Mouse (Mus musculus): ENCODE measurements around the gene Zfp688. TPM values are rescaled to one million over a fixed set of nuclear protein-coding genes. Genes with fewer than 3 reads are reported as not detected.
"Not testable (repeated sequence)": the region's sequence is repeated elsewhere in the genome, so short reads cannot be mapped to it uniquely, and the experiment has no call there.

The Zfp688 gene
- polyA plus RNA-seq, 1 experiment from 2014 or later, result 31.9 TPM

GRCm38 (mm10) chr7:127386641-127387392 is 35.1 kb downstream of the Zfp688 start, which contains the start of gene 9130019O22Rik:
Gene 9130019O22Rik, minus strand, starts transcription at chr7:127387166.
- Histone ChIP-seq H3K4me3 (replicated peaks; ENCODE audit: low read depth, low read length) (peak within 1 kb of the TSS; percentile 49), H3K27me3 (ENCODE audit: insufficient read depth, low read length) (no peaks in the 10 kb centered on the region), H3K36me3 (ENCODE audit: insufficient read depth, low read length) (0 out of 2 replicates have a peak, but pooled peaks cover 3% of the 10 kb centered on the region), H3K9me3 (replicated peaks; ENCODE audit: low read length) (no peaks in the 10 kb centered on the region), H3K4me1 (replicated peaks; ENCODE audit: insufficient read depth, low read length) (no peaks in the 10 kb centered on the region), H3K9ac (ENCODE audit: low read depth, low read length) (peak within 1 kb of the TSS; percentile 65), H3K27ac (0 out of 2 replicates have a peak within 1 kb of the TSS, but pooled peaks have one; percentile 50), H3K4me2 (ENCODE audit: low read length) (peak within 1 kb of the TSS; percentile 71)
- DNase-seq (ENCODE audit: low spot score), result peak; percentile 93
- no peak for TF ChIP-seq CTCF (IDR thresholded peaks at IDR 0.05; ENCODE audit: low read depth)
- ATAC-seq (replicated peaks; ENCODE audit: low FRiP score, low read depth), result peak; percentile 82
- 20% methylated on average over 38 of the region's 38 CpGs for WGBS

- not testable (repeated sequence) for H3K36me3 ChIP-seq (ENCODE audit: insufficient read depth, low read length); H3K4me3 ChIP-seq (replicated peaks; ENCODE audit: low read depth, low read length); H3K4me2 ChIP-seq (ENCODE audit: low read length); H3K9me3 ChIP-seq (replicated peaks; ENCODE audit: low read length); ATAC-seq (replicated peaks; ENCODE audit: low FRiP score, low read depth); DNase-seq (ENCODE audit: low spot score); H3K9ac ChIP-seq (ENCODE audit: low read depth, low read length); H3K4me1 ChIP-seq (replicated peaks; ENCODE audit: insufficient read depth, low read length); H3K27me3 ChIP-seq (ENCODE audit: insufficient read depth, low read length); H3K27ac ChIP-seq
- WGBS, result 96% methylated on average over 4 of the region's 4 CpGs
Measured at GRCm38 (mm10) chr7:127385560-127385959, 36.3 kb downstream of the Zfp688 start.

- H3K36me3 ChIP-seq (ENCODE audit: insufficient read depth, low read length), result 0 out of 2 replicates have a peak, but pooled peaks cover 3% of the 10 kb centered on the region
- DNase-seq (ENCODE audit: low spot score) (no peak), ATAC-seq (replicated peaks; ENCODE audit: low FRiP score, low read depth) (no peak)
- WGBS, result 75% methylated on average over 6 of the region's 6 CpGs
- H3K4me3 ChIP-seq (replicated peaks; ENCODE audit: low read depth, low read length), result no peak overlapping the region
- H3K27me3 ChIP-seq (ENCODE audit: insufficient read depth, low read length), result no peaks in the 10 kb centered on the region
- no peaks in the 10 kb centered on the region for H3K9me3 ChIP-seq (replicated peaks; ENCODE audit: low read length)
- no peak for TF ChIP-seq CTCF (IDR thresholded peaks at IDR 0.05; ENCODE audit: low read depth)
- H3K4me1 ChIP-seq (replicated peaks; ENCODE audit: insufficient read depth, low read length), result no peaks in the 10 kb centered on the region
- no peak overlapping the region for H3K4me2 ChIP-seq (ENCODE audit: low read length)
- H3K9ac ChIP-seq (ENCODE audit: low read depth, low read length), result no peak overlapping the region
- no peak overlapping the region for H3K27ac ChIP-seq
Measured at GRCm38 (mm10) chr7:127378310-127378921, 43.5 kb downstream of the Zfp688 start.

DNA sequence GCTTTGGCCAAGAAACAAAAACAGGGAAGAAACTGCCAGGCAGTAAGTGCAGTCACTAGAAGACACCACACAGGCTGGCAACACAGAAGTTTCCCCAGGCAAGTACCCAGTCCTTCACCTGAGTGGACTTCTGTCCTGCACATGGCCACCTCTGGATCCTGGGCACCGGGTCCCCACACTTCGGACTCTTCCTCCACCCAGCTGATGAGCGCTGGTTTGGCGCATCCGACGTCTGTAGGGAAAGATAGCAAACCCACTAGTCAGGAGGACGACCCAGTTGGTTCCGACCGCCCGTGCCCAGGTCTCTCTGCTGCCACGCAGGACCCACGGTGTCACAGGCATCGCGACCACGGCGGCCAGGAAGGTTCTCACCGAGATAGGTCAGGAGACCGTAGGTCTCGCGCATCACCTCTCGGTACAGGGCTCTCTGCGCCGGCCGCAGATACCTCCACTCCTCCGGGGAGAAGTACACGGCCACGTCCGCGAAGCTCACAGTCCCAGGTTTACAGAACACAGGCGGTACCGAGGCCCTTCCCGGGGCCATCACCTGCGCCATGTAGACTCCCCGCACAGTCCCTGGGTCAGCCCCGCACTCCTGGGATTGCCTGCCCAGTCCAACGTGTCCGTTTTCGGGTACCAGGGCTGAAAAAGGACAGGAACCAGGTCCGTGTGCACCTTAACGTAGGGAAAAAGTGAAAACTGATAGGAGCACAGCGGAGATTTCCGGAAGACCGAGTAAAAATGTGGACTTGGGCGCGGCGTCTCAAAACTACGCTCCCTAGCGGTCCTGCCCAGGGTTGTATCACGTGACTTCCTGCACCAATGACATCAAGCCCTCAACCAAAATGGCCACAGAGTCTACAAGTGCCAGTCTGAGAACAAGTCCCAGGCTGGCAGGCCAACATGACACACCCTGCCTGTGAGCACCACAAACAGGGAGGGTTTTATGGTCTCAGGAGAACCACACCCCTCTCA is 46.3 kb downstream of the Zfp688 start, which contains the start of gene Zfp747:
Zfp747 (minus strand) TSS at position 780 of the 975 bp plus-strand sequence.
- H3K36me3 ChIP-seq (ENCODE audit: insufficient read depth, low read length); H3K9me3 ChIP-seq (replicated peaks; ENCODE audit: low read length); H3K27me3 ChIP-seq (ENCODE audit: insufficient read depth, low read length); H3K4me1 ChIP-seq (replicated peaks; ENCODE audit: insufficient read depth, low read length): not testable (repeated sequence)
- Histone ChIP-seq H3K9ac (ENCODE audit: low read depth, low read length) (peak within 1 kb of the TSS; percentile 77), H3K27ac (peak within 1 kb of the TSS; percentile 76), H3K4me3 (replicated peaks; ENCODE audit: low read depth, low read length) (peak within 1 kb of the TSS; percentile 64), H3K4me2 (ENCODE audit: low read length) (peak within 1 kb of the TSS; percentile 69)
- DNase-seq (ENCODE audit: low spot score) (peak; percentile 98), ATAC-seq (replicated peaks; ENCODE audit: low FRiP score, low read depth) (peak; percentile 93)
- 2% methylated on average over 48 of the region's 49 CpGs for WGBS
- peak; percentile 79 for TF ChIP-seq CTCF (IDR thresholded peaks at IDR 0.05; ENCODE audit: low read depth)

DNA sequence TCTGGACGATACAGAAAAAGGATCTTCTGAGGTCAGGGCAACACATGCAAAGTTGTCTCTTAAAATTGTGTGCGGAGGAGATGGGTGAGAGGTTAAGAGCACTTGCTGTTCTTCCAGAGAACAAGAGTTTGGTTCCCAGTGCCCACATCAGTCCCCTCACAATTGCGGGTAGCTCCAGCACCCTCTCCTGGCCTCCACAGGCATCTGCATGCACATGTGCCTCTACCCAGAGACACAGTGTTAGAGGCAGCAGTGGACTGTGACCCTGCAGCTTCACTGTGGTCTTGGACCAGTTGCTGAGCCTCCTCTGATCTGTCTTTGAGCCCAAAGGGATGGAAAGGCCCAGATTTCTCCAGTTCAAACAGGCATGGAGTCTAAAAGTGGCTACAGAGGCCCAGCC is 50.0 kb downstream of the Zfp688 start:
- H3K4me2 ChIP-seq (ENCODE audit: low read length); DNase-seq (ENCODE audit: low spot score); ATAC-seq (replicated peaks; ENCODE audit: low FRiP score, low read depth); H3K9ac ChIP-seq (ENCODE audit: low read depth, low read length); H3K27me3 ChIP-seq (ENCODE audit: insufficient read depth, low read length); H3K36me3 ChIP-seq (ENCODE audit: insufficient read depth, low read length); H3K4me3 ChIP-seq (replicated peaks; ENCODE audit: low read depth, low read length); H3K27ac ChIP-seq; H3K4me1 ChIP-seq (replicated peaks; ENCODE audit: insufficient read depth, low read length); H3K9me3 ChIP-seq (replicated peaks; ENCODE audit: low read length): not testable (repeated sequence)
- TF ChIP-seq CTCF (IDR thresholded peaks at IDR 0.05; ENCODE audit: low read depth), result peak; percentile 35; the same call in 1 of the 2 replicates
- 88% methylated on average over 3 of the region's 3 CpGs for WGBS

- ATAC-seq (replicated peaks; ENCODE audit: low FRiP score, low read depth), result no peak
- WGBS, result 84% methylated on average over 2 of the region's 2 CpGs
- no peak for TF ChIP-seq CTCF (IDR thresholded peaks at IDR 0.05; ENCODE audit: low read depth)
Measured at GRCm38 (mm10) chr7:127371213-127371612, 50.7 kb downstream of the Zfp688 start.

More at GRCm38 (mm10) chr7:127371213-127371612, 50.7 kb downstream of the Zfp688 start:
- H3K4me3 ChIP-seq (replicated peaks; ENCODE audit: low read depth, low read length), result no peak overlapping the region
- no peaks in the 10 kb centered on the region for H3K36me3 ChIP-seq (ENCODE audit: insufficient read depth, low read length)
- no peak overlapping the region for H3K4me2 ChIP-seq (ENCODE audit: low read length)
- no peaks in the 10 kb centered on the region for H3K4me1 ChIP-seq (replicated peaks; ENCODE audit: insufficient read depth, low read length)
- H3K27me3 ChIP-seq (ENCODE audit: insufficient read depth, low read length), result no peaks in the 10 kb centered on the region
- H3K27ac ChIP-seq, result no peak overlapping the region
- H3K9ac ChIP-seq (ENCODE audit: low read depth, low read length), result no peak overlapping the region
- no peak for DNase-seq (ENCODE audit: low spot score)
- H3K9me3 ChIP-seq (replicated peaks; ENCODE audit: low read length), result no peaks in the 10 kb centered on the region

Other genes with a start within 250 kb of the Zfp688 start
- 42.8 and 47.7 TPM in 2 replicates for gene Cd2bp2, start 226.0 kb downstream of the Zfp688 start, polyA plus RNA-seq (2015; fragmentation: Nextera tagmentation; extraction: Ambion mirVana)
- 14.9 and 16.9 TPM in 2 replicates for gene Tbc1d10b, start 213.6 kb downstream of the Zfp688 start, polyA plus RNA-seq (2015; fragmentation: Nextera tagmentation; extraction: Ambion mirVana)
- gene Mylpf, start 213.2 kb downstream of the Zfp688 start, polyA plus RNA-seq (2015; fragmentation: Nextera tagmentation; extraction: Ambion mirVana), result 2.9 and 4.7 TPM in 2 replicates
- 22.3 and 25.1 TPM in 2 replicates for gene Zfp553, start 189.0 kb downstream of the Zfp688 start, polyA plus RNA-seq (2015; fragmentation: Nextera tagmentation; extraction: Ambion mirVana)
- 16.7 and 20.5 TPM in 2 replicates for gene Sept1, start 188.9 kb downstream of the Zfp688 start, polyA plus RNA-seq (2015; fragmentation: Nextera tagmentation; extraction: Ambion mirVana)
- 46.2 and 49.3 TPM in 2 replicates for gene Zfp771, start 177.8 kb downstream of the Zfp688 start, polyA plus RNA-seq (2015; fragmentation: Nextera tagmentation; extraction: Ambion mirVana)
- gene Dctpp1, start 161.4 kb downstream of the Zfp688 start, polyA plus RNA-seq (2015; fragmentation: Nextera tagmentation; extraction: Ambion mirVana), result 146 and 157 TPM in 2 replicates
- 207 and 215 TPM in 2 replicates for gene Sephs2, start 148.0 kb downstream of the Zfp688 start, polyA plus RNA-seq (2015; fragmentation: Nextera tagmentation; extraction: Ambion mirVana)
- 0.93 and 1.1 TPM in 2 replicates for gene Itgal, start 125.8 kb downstream of the Zfp688 start, polyA plus RNA-seq (2015; fragmentation: Nextera tagmentation; extraction: Ambion mirVana)
- 21.2 and 22.2 TPM in 2 replicates for gene Zfp768, start 76.5 kb downstream of the Zfp688 start, polyA plus RNA-seq (2015; fragmentation: Nextera tagmentation; extraction: Ambion mirVana)
- 5.5 and 6.8 TPM in 2 replicates for gene Zfp747, start 46.0 kb downstream of the Zfp688 start, polyA plus RNA-seq (2015; fragmentation: Nextera tagmentation; extraction: Ambion mirVana)
- 4.8 and 5.6 TPM in 2 replicates for gene 9130019O22Rik, start 34.9 kb downstream of the Zfp688 start, polyA plus RNA-seq (2015; fragmentation: Nextera tagmentation; extraction: Ambion mirVana)
- gene E430018J23Rik, start 28.4 kb downstream of the Zfp688 start, polyA plus RNA-seq (2015; fragmentation: Nextera tagmentation; extraction: Ambion mirVana), result 6.5 and 7.4 TPM in 2 replicates
- 5.6 and 6.7 TPM in 2 replicates for gene Zfp764, start 15.2 kb downstream of the Zfp688 start, polyA plus RNA-seq (2015; fragmentation: Nextera tagmentation; extraction: Ambion mirVana)
- gene Zfp689, start 27.1 kb upstream of the Zfp688 start, polyA plus RNA-seq (2015; fragmentation: Nextera tagmentation; extraction: Ambion mirVana), result 4.8 and 5.0 TPM in 2 replicates
- 37.1 and 37.5 TPM in 2 replicates for gene Prr14, start 37.5 kb upstream of the Zfp688 start, polyA plus RNA-seq (2015; fragmentation: Nextera tagmentation; extraction: Ambion mirVana)
- 8.7 and 8.8 TPM in 2 replicates for gene Fbrs, start 57.1 kb upstream of the Zfp688 start, polyA plus RNA-seq (2015; fragmentation: Nextera tagmentation; extraction: Ambion mirVana)
- 19.2 and 24.1 TPM in 2 replicates for gene Srcap, start 89.9 kb upstream of the Zfp688 start, polyA plus RNA-seq (2015; fragmentation: Nextera tagmentation; extraction: Ambion mirVana)
- 10.9 and 11.4 TPM in 2 replicates for gene Gm42715, start 97.5 kb upstream of the Zfp688 start, polyA plus RNA-seq (2015; fragmentation: Nextera tagmentation; extraction: Ambion mirVana)
- 4.9 and 6.8 TPM in 2 replicates for gene Tmem265, start 139.3 kb upstream of the Zfp688 start, polyA plus RNA-seq (2015; fragmentation: Nextera tagmentation; extraction: Ambion mirVana)
- 28.8 and 32.2 TPM in 2 replicates for gene Phkg2, start 151.3 kb upstream of the Zfp688 start, polyA plus RNA-seq (2015; fragmentation: Nextera tagmentation; extraction: Ambion mirVana)
- gene Ccdc189, start 166.5 kb upstream of the Zfp688 start, polyA plus RNA-seq (2015; fragmentation: Nextera tagmentation; extraction: Ambion mirVana), result 16.5 and 17.1 TPM in 2 replicates
- 32.4 and 35.3 TPM in 2 replicates for gene Rnf40, start 166.7 kb upstream of the Zfp688 start, polyA plus RNA-seq (2015; fragmentation: Nextera tagmentation; extraction: Ambion mirVana)
- 12.5 and 12.9 TPM in 2 replicates for gene Zfp629, start 193.7 kb upstream of the Zfp688 start, polyA plus RNA-seq (2015; fragmentation: Nextera tagmentation; extraction: Ambion mirVana)